Mouse (Mus musculus) megakaryocyte, embryonic 14.5 days (primary cell): ENCODE results near the gene Epo.

Source experiments
- FLI1 ChIP-seq: IDR thresholded peaks from 2 replicates; pipeline ENCODE4 v1.6.1; 2012; ENCODE audit warnings: low read length, inconsistent platforms, mixed read lengths
- GATA1 ChIP-seq: IDR thresholded peaks from 3 replicates; pipeline ENCODE4 v1.6.1; 2012; ENCODE audit warnings: mixed read lengths, low read length, inconsistent platforms, borderline replicate concordance

GRCm38 (mm10) chr5:137529221-137529995, 3.6 kb downstream of the Epo start:
- TF ChIP-seq GATA1 (no peak), FLI1 (no peak)
